Mouse (Mus musculus) liver, embryonic 14.5 days (tissue): ENCODE measurements around the gene Samd4.

Source experiments
- CTCF ChIP-seq: IDR thresholded peaks from 2 replicates; pipeline ENCODE4 v1.5.1; 2016; ENCODE audit warnings: antibody characterized with exemption, low read depth, control low read depth
- EP300 ChIP-seq: IDR thresholded peaks from 2 replicates; pipeline ENCODE4 v1.6.1; 2016; ENCODE audit warnings: antibody characterized with exemption, low read depth

GRCm38 (mm10) chr14:46915555-46915954 is 32.9 kb downstream of the Samd4 start:
- TF ChIP-seq EP300, result no peak
- no peak for TF ChIP-seq CTCF
